Mouse (Mus musculus): ENCODE data around the gene Magea3.
"Not testable (repeated sequence)": the region's sequence is repeated elsewhere in the genome, so short reads cannot be mapped to it uniquely, and the experiment has no call there.

The Magea3 gene

DNA sequence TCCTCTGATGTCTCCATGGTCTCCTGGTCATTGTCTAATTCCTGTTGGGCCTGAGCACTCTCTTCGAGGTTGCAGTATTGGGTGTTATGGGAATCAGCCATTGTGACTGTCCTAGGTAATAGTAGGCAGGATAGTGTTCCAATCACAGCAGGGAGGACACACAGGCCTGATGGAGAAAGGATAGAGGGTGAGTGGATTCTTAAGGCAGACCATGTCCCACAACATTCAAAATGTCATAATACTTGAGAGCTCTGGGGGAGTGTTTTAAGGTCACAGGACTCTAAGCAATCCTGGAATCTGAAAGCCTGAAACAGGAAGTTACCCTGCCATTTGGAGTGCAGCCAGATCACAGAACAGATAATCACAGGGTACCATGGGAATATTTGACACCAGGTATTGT, at the start of gene Magea3:
Gene Magea3, minus strand, starts transcription at position 101 of the 400 bp plus-strand sequence.
- not testable (repeated sequence) for DNase-seq (ENCODE audit: low spot score)

GRCm38 (mm10) chrX:154995750-154996149, 46.4 kb upstream of the Magea3 start, which contains the start of gene Magea8:
Gene Magea8 (minus strand): TSS chrX:154995850.
- not testable (repeated sequence) for DNase-seq (ENCODE audit: low spot score)

GRCm38 (mm10) chrX:154935887-154936286, 13.4 kb downstream of the Magea3 start, which contains the start of gene Magea6:
Gene Magea6 (minus strand): TSS chrX:154935987.
- not testable (repeated sequence) for DNase-seq (ENCODE audit: low spot score)
